Mouse (Mus musculus) liver, adult 2 months (tissue): ENCODE measurements around the gene Rpn1. TPM values are rescaled to one million over a fixed set of nuclear protein-coding genes. Genes with fewer than 3 reads are reported as not detected.
A peak's percentile ranks its signal among the peaks of the same experiment; 100 is the strongest.

ENCODE experiments used
- DNase-seq: peaks from one replicate; pipeline ENCODE4 v3.0.0-alpha.2; 2011; ENCODE audit warnings: low read depth, low spot score; ENCODE audit errors: extremely low read depth
- H3K27ac ChIP-seq: fragments of 200-500 bp; replicated peaks from 2 replicates; pipeline ENCODE4 v1.5.1; 2012; ENCODE audit warnings: low read depth, mild to moderate bottlenecking, control low read depth, inconsistent platforms, low read length; ENCODE audit not compliant: insufficient read depth
- H3K27me3 ChIP-seq: fragments of 200-500 bp; 2 replicates; pipeline ENCODE4 v1.6.1; 2012; ENCODE audit warnings: mild to moderate bottlenecking, moderate library complexity, low read length, inconsistent platforms; ENCODE audit not compliant: control insufficient read depth, insufficient read depth
- H3K36me3 ChIP-seq: fragments of 200-500 bp; 2 replicates; pipeline ENCODE4 v1.6.1; 2012; ENCODE audit warnings: low read length, inconsistent platforms; ENCODE audit not compliant: control insufficient read depth, insufficient read depth
- H3K4me1 ChIP-seq: fragments of 200-500 bp; 2 replicates; pipeline ENCODE4 v1.6.1; 2011; ENCODE audit warnings: low read length; ENCODE audit not compliant: control insufficient read depth, insufficient read depth
- H3K4me3 ChIP-seq: fragments of 200-500 bp; 2 replicates; pipeline ENCODE4 v1.5.1; 2011; ENCODE audit warnings: low read depth, mild to moderate bottlenecking, control low read depth, low read length, moderate library complexity; ENCODE audit not compliant: insufficient read depth
- H3K79me2 ChIP-seq: fragments of 200-500 bp; 2 replicates; pipeline ENCODE4 v1.6.1; 2012; ENCODE audit warnings: inconsistent platforms, mild to moderate bottlenecking, low read length, moderate library complexity; ENCODE audit not compliant: control insufficient read depth, insufficient read depth
- H3K9ac ChIP-seq: fragments of 200-500 bp; 2 replicates; pipeline ENCODE4 v1.6.1; 2012; ENCODE audit warnings: low read depth, mild to moderate bottlenecking, control low read depth, inconsistent platforms, low read length
- CTCF ChIP-seq: fragments of 200-500 bp; IDR thresholded peaks from 2 replicates; pipeline ENCODE4 v1.5.1; 2011; ENCODE audit warnings: low read depth, low read length, control low read depth
- POLR2A ChIP-seq: fragments of 200-500 bp; IDR thresholded peaks from 2 replicates; pipeline ENCODE4 v1.6.1; 2011; ENCODE audit warnings: low read length, control low read depth; ENCODE audit not compliant: insufficient read depth; ENCODE audit errors: extremely low read depth
- WGBS: fragments of 180-500 bp; shearing (Covaris S2); methylation state at CpG from one replicate; pipeline ENCODE4 v1.1.7; 2018; 5-methylcytosine and 5-hydroxymethylcytosine counted together
- polyA plus RNA-seq: library from polyadenylated mRNA; depleted of rRNA; stranded (reverse); fragments of >200 nt; gene quantifications from 2 replicates; pipeline ENCODE4 v1.2.3, GENCODE M21; 2012
- total RNA-seq: library from RNA; depleted of rRNA; stranded (reverse); fragments of >200 nt; gene quantifications from 2 replicates; pipeline ENCODE4 v1.2.3, GENCODE M21; 2014

Rpn1 gene
- total and polyA plus RNA-seq, 2 experiments, result 124 to 149 TPM

GRCm38 (mm10) chr6:88138485-88138884, 54.2 kb downstream of the Rpn1 start:
- 84% methylated on average over 3 of the region's 3 CpGs for WGBS
- no peak for TF ChIP-seq POLR2A
- no peak for TF ChIP-seq CTCF

GRCm38 (mm10) chr6:88140264-88140663, 56.0 kb downstream of the Rpn1 start:
- Histone ChIP-seq H3K4me3 (no peak overlapping the region), H3K4me1 (no peaks in the 10 kb centered on the region), H3K79me2 (no peaks in the 10 kb centered on the region), H3K27ac (no peak overlapping the region), H3K36me3 (no peaks in the 10 kb centered on the region), H3K27me3 (no peaks in the 10 kb centered on the region), H3K9ac (no peak overlapping the region)
- no peak for TF ChIP-seq POLR2A
- no peak for TF ChIP-seq CTCF
- WGBS, result 41% methylated on average over 8 of the region's 8 CpGs
- DNase-seq, result peak; percentile 3

More at GRCm38 (mm10) chr6:88138485-88138884, 54.2 kb downstream of the Rpn1 start:
- Histone ChIP-seq H3K27ac (no peak overlapping the region), H3K79me2 (no peaks in the 10 kb centered on the region), H3K36me3 (no peaks in the 10 kb centered on the region), H3K4me1 (no peaks in the 10 kb centered on the region), H3K4me3 (no peak overlapping the region), H3K27me3 (no peaks in the 10 kb centered on the region), H3K9ac (no peak overlapping the region)
- no peak for DNase-seq

GRCm38 (mm10) chr6:88145793-88146192, 61.5 kb downstream of the Rpn1 start:
- TF ChIP-seq CTCF (no peak), POLR2A (no peak)
- WGBS, result 90% methylated on average over 4 of the region's 4 CpGs
- no peaks in the 10 kb centered on the region for H3K79me2 ChIP-seq
- no peak for DNase-seq
- H3K27me3 ChIP-seq, result no peaks in the 10 kb centered on the region
- H3K4me1 ChIP-seq, result no peaks in the 10 kb centered on the region
- no peaks in the 10 kb centered on the region for H3K36me3 ChIP-seq
- no peak overlapping the region for H3K27ac ChIP-seq
- no peak overlapping the region for H3K4me3 ChIP-seq
- no peak overlapping the region for H3K9ac ChIP-seq

GRCm38 (mm10) chr6:88146576-88146975, 62.3 kb downstream of the Rpn1 start:
- H3K27ac ChIP-seq, result no peak overlapping the region
- H3K4me3 ChIP-seq, result no peak overlapping the region
- no peaks in the 10 kb centered on the region for H3K27me3 ChIP-seq
- no peak overlapping the region for H3K9ac ChIP-seq
- H3K79me2 ChIP-seq, result no peaks in the 10 kb centered on the region
- H3K36me3 ChIP-seq, result no peaks in the 10 kb centered on the region
- no peaks in the 10 kb centered on the region for H3K4me1 ChIP-seq
- WGBS, result 83% methylated on average over 8 of the region's 8 CpGs
- TF ChIP-seq CTCF (no peak), POLR2A (no peak)
- no peak for DNase-seq

- TF ChIP-seq POLR2A (no peak), CTCF (no peak)
- Histone ChIP-seq H3K27me3 (no peaks in the 10 kb centered on the region), H3K36me3 (no peaks in the 10 kb centered on the region), H3K9ac (no peak overlapping the region), H3K79me2 (no peaks in the 10 kb centered on the region), H3K27ac (no peak overlapping the region), H3K4me3 (no peak overlapping the region), H3K4me1 (no peaks in the 10 kb centered on the region)
- 74% methylated on average over 16 of the region's 16 CpGs for WGBS
- no peak for DNase-seq
These were observed 63.2 kb downstream of the Rpn1 start for GRCm38 (mm10) chr6:88147411-88148003.

- no peaks in the 10 kb centered on the region for H3K27me3 ChIP-seq
- DNase-seq, result no peak
These were observed 67.1 kb downstream of the Rpn1 start for GRCm38 (mm10) chr6:88151335-88151734.

More at GRCm38 (mm10) chr6:88151335-88151734, 67.1 kb downstream of the Rpn1 start:
- Histone ChIP-seq H3K36me3 (no peaks in the 10 kb centered on the region), H3K4me3 (no peak overlapping the region), H3K27ac (no peak overlapping the region), H3K9ac (no peak overlapping the region), H3K79me2 (no peaks in the 10 kb centered on the region), H3K4me1 (no peaks in the 10 kb centered on the region)
- TF ChIP-seq POLR2A, result no peak
- TF ChIP-seq CTCF, result peak; percentile 15; the same call in 1 of the 2 replicates
- WGBS, result 72% methylated on average over 4 of the region's 4 CpGs
